Mouse (Mus musculus) liver, embryonic 11.5 days (tissue): ENCODE measurements around the gene Ccdc88c. TPM values are rescaled to one million over a fixed set of nuclear protein-coding genes. Genes with fewer than 3 reads are reported as not detected.

ENCODE experiments used
- ATAC-seq: fragments of 200-750 bp; cut with Nextera tagmentation; replicated peaks from 2 replicates; pipeline ENCODE4 v1.8.0; 2017; ENCODE audit warnings: moderate number of reproducible peaks, mild to moderate bottlenecking, moderate TSS enrichment, moderate library complexity; ENCODE audit not compliant: low FRiP score
- DNase-seq: peaks from one replicate; pipeline ENCODE4 v3.0.0-alpha.2; 2017; ENCODE audit warnings: low spot score
- H3K27ac ChIP-seq: fragments of 300-500 bp; sonication (generic); 2 replicates; pipeline ENCODE4 v1.5.1; 2014; ENCODE audit warnings: mild to moderate bottlenecking, low read depth, low read length, control low read depth
- H3K27me3 ChIP-seq: fragments of 300-500 bp; sonication (generic); replicated peaks from 2 replicates; pipeline ENCODE4 v1.6.1; 2014; ENCODE audit warnings: low read length, mixed read lengths; ENCODE audit not compliant: control insufficient read depth, insufficient read depth
- H3K36me3 ChIP-seq: fragments of 300-500 bp; sonication (generic); 2 replicates; pipeline ENCODE4 v1.6.1; 2014; ENCODE audit warnings: mild to moderate bottlenecking, low read length, moderate library complexity, mixed read lengths; ENCODE audit not compliant: control insufficient read depth, insufficient read depth
- H3K4me1 ChIP-seq: fragments of 300-500 bp; sonication (generic); replicated peaks from 2 replicates; pipeline ENCODE4 v1.6.1; 2014; ENCODE audit warnings: low read length, mixed read lengths; ENCODE audit not compliant: control insufficient read depth, insufficient read depth
- H3K4me2 ChIP-seq: fragments of 300-500 bp; sonication (generic); 2 replicates; pipeline ENCODE4 v1.6.1; 2014; ENCODE audit warnings: mild to moderate bottlenecking, control low read depth, moderate library complexity
- H3K4me3 ChIP-seq: fragments of 300-500 bp; sonication (generic); 2 replicates; pipeline ENCODE4 v1.5.1; 2014; ENCODE audit warnings: low read depth, low read length, control low read depth
- H3K9ac ChIP-seq: fragments of 300-500 bp; sonication (generic); 2 replicates; pipeline ENCODE4 v1.6.1; 2014; ENCODE audit warnings: low read depth, low read length, control low read depth
- H3K9me3 ChIP-seq: fragments of 300-500 bp; sonication (generic); 2 replicates; pipeline ENCODE4 v1.6.1; 2016; ENCODE audit warnings: low read length, inconsistent platforms, mixed read lengths; ENCODE audit not compliant: control insufficient read depth
- WGBS: fragments of 180-500 bp; shearing (Covaris S2); extraction: QIAGEN DNeasy Blood & Tissue Kit; methylation state at CpG from one replicate; pipeline ENCODE4 v1.1.7; 2014; 5-methylcytosine and 5-hydroxymethylcytosine counted together
- polyA plus RNA-seq: library from polyadenylated mRNA; unstranded; fragments of >200 nt; fragmentation: Nextera tagmentation; extraction: Ambion mirVana; gene quantifications from 2 replicates; pipeline ENCODE4 v1.2.1, GENCODE M21; 2014

Ccdc88c gene
- polyA plus RNA-seq, 1 experiment from 2014 or later: 13.3 TPM

DNA sequence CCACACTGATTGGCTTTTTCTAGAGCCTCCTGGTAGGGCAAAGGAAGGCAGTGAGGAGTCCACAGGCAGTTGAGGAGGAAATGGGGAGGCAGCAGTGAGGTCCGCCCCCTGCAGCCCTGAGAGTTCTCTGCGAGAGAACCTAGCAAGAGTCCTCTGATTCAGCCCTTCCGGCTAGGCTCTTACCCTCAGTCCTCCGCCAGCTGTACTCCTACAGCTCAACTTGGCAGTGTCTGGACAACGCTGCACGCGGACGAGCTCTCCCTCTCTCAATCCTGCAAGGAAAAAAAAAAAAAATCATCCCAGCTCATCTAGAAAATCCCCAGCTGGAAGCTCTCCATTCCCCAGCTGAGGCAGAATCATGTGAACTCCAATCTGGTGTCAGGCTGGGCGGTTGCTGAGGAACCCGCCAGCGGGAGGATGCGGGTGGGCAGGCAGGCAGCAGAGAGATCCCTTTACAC, 141.0 kb downstream of the Ccdc88c start:
- ATAC-seq: no peak

DNA sequence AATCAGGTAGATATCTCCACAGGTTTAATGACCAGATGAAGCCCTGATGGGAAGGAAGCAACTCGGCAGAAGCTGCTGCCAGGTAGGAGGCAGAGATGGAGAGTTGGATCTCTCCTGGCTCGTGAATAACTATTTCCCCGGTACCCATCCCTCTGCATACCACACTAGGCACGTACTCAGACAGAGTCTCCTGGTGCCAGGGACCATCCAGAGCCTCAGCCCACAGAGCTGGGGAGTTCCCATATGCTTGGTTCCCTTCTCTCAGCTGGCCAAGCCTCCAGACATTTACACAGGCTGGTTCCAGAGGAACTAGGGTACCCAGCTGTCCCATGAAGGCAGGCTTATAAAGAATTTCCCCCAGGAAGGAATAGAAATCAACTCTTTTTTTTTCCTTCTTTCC, 142.0 kb downstream of the Ccdc88c start:
- Histone ChIP-seq H3K9me3 (no peaks in the 10 kb centered on the region), H3K4me2 (no peak overlapping the region), H3K4me3 (no peak overlapping the region), H3K27me3 (peaks cover 5% of the 10 kb centered on the region; the same call in 1 of the 2 replicates), H3K27ac (no peak overlapping the region), H3K36me3 (no peaks in the 10 kb centered on the region), H3K9ac (no peak overlapping the region), H3K4me1 (no peaks in the 10 kb centered on the region)
- DNase-seq (no peak), ATAC-seq (no peak)
- WGBS: 80% methylated on average over 4 of the region's 4 CpGs

More for the DNA sequence above, 141.0 kb downstream of the Ccdc88c start:
- Histone ChIP-seq H3K36me3 (no peaks in the 10 kb centered on the region), H3K4me3 (no peak overlapping the region), H3K4me1 (no peaks in the 10 kb centered on the region), H3K9ac (no peak overlapping the region), H3K9me3 (no peaks in the 10 kb centered on the region), H3K27me3 (peaks cover 5% of the 10 kb centered on the region; the same call in 1 of the 2 replicates), H3K27ac (no peak overlapping the region), H3K4me2 (no peak overlapping the region)
- DNase-seq: no peak
- WGBS: 35% methylated on average over 12 of the region's 12 CpGs

DNA sequence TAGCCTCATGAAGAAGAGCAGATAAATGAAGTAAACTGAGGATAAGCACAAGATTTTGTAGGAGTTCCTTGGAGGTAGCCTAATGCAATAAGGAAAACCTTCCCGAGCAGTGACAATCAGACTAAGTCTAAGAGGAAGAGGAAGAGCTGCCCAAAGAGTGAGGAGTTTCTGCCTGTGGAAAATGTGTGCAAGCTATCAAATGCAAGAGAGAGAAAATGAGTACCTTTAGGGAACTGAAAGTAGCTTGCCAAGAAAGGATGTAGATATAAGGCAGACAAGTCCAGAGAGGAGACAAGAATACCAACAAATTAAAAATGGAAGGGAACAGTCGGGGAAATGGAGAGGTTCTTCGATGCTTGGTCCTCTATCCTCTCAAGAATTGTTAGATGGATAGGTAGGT, 143.3 kb downstream of the Ccdc88c start:
- H3K4me2 ChIP-seq: no peak overlapping the region
- peaks cover 5% of the 10 kb centered on the region; the same call in 1 of the 2 replicates for H3K27me3 ChIP-seq
- ATAC-seq: no peak
- no peak overlapping the region for H3K4me3 ChIP-seq
- no peak for DNase-seq
- no peaks in the 10 kb centered on the region for H3K36me3 ChIP-seq
- WGBS: 81% methylated on average over 3 of the region's 3 CpGs
- no peaks in the 10 kb centered on the region for H3K9me3 ChIP-seq
- H3K9ac ChIP-seq: no peak overlapping the region
- no peaks in the 10 kb centered on the region for H3K4me1 ChIP-seq
- H3K27ac ChIP-seq: no peak overlapping the region

DNA sequence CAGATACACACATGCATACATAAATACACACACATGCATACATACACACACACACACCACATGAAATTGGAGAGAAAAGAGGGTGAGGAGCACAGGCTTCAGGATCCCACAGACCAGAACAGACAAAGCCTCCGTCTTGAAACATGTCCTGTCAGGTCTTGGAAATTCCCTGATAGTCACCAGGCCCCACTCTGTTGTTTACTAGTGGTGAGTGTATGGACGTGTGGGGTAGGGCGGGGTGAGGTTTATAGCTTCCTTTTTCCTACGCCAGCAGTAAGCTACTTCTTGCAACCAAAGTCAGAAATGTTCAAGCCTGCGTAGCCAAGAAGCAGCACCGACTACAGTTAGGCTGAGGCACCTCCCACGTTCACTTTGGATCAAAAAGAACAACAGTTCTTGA, 145.7 kb downstream of the Ccdc88c start:
- no peak overlapping the region for H3K4me3 ChIP-seq
- H3K27me3 ChIP-seq: peaks cover 5% of the 10 kb centered on the region; the same call in 1 of the 2 replicates
- H3K9me3 ChIP-seq: no peaks in the 10 kb centered on the region
- WGBS: 61% methylated on average over 7 of the region's 7 CpGs
- H3K4me1 ChIP-seq: no peaks in the 10 kb centered on the region
- no peak overlapping the region for H3K4me2 ChIP-seq
- no peak overlapping the region for H3K27ac ChIP-seq
- DNase-seq (no peak), ATAC-seq (no peak)
- no peaks in the 10 kb centered on the region for H3K36me3 ChIP-seq
- H3K9ac ChIP-seq: no peak overlapping the region

DNA sequence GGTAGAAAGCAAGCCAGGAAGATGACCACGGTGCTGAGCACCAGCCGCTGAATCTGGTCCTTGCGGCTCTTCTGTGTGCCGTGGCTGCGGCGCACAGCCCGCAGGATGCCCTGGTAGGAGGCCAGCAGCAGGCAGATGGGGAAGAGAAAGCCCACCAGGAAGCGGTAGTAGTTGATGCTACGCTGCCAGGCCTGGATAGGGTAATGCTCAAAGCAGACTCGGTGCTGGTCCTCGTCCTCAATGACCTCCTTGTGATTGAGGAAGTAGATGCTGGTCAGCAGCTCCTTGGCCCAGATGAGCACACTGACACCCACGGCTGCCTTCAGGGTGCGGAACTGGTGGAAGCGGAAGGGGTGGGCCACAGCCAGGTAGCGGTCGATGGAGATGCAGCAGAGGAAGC, 150.3 kb downstream of the Ccdc88c start:
- ATAC-seq (no peak), DNase-seq (no peak)
- 84% methylated on average over 16 of the region's 16 CpGs for WGBS
- Histone ChIP-seq H3K9ac (no peak overlapping the region), H3K4me3 (no peak overlapping the region), H3K4me2 (no peak overlapping the region), H3K4me1 (no peaks in the 10 kb centered on the region), H3K9me3 (no peaks in the 10 kb centered on the region), H3K36me3 (no peaks in the 10 kb centered on the region), H3K27ac (no peak overlapping the region), H3K27me3 (no peaks in the 10 kb centered on the region)

DNA sequence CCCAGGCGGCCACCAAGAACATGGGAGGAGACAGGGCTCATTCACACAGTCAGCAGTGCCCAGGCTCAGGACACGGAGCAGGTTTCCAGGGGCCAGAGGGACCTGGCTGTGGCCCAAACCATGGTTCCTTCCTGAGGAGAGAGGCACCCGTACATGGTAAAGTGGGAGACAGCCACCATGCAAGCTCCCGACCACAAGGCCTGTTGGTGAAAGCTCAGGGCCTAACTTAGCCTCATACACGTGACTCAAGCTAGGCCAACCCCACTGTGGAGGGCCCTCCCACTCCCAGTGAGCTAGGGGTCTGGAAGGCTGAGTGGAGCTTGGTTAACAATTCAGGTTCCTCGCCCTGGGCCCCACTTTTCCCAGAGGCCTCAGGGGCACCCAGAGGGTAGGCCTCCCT, 150.9 kb downstream of the Ccdc88c start:
- H3K36me3 ChIP-seq: no peaks in the 10 kb centered on the region
- no peak for ATAC-seq
- no peaks in the 10 kb centered on the region for H3K4me1 ChIP-seq
- no peaks in the 10 kb centered on the region for H3K9me3 ChIP-seq
- no peak overlapping the region for H3K27ac ChIP-seq
- no peak for DNase-seq
- no peak overlapping the region for H3K9ac ChIP-seq
- no peak overlapping the region for H3K4me2 ChIP-seq
- no peak overlapping the region for H3K4me3 ChIP-seq
- 75% methylated on average over 6 of the region's 6 CpGs for WGBS
- no peaks in the 10 kb centered on the region for H3K27me3 ChIP-seq

DNA sequence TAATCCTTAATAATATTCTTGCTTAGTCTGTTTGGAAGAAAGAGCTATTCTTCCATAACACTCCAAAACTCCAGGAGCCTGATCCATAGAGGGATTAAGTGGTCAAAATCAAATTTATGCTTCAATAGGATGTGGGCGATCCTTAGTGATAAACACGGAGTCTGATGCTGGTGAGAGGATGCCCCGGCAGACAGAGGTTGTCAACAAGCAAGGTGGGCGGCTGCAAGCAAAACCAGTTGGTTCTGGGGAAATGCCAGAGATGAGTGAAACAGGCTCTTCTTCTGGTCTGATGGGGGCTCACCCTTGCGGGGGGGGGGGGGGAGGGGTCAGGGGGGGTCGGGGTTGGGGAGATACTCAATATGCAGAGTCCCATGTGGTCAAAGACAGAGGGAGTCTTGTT, 152.9 kb downstream of the Ccdc88c start:
- WGBS: 75% methylated on average over 6 of the region's 6 CpGs
- ATAC-seq (no peak), DNase-seq (no peak)
- no peak overlapping the region for H3K27ac ChIP-seq
- no peak overlapping the region for H3K9ac ChIP-seq
- H3K4me3 ChIP-seq: no peak overlapping the region
- no peaks in the 10 kb centered on the region for H3K9me3 ChIP-seq
- no peaks in the 10 kb centered on the region for H3K36me3 ChIP-seq
- H3K4me1 ChIP-seq: no peaks in the 10 kb centered on the region
- no peaks in the 10 kb centered on the region for H3K27me3 ChIP-seq
- no peak overlapping the region for H3K4me2 ChIP-seq

DNA sequence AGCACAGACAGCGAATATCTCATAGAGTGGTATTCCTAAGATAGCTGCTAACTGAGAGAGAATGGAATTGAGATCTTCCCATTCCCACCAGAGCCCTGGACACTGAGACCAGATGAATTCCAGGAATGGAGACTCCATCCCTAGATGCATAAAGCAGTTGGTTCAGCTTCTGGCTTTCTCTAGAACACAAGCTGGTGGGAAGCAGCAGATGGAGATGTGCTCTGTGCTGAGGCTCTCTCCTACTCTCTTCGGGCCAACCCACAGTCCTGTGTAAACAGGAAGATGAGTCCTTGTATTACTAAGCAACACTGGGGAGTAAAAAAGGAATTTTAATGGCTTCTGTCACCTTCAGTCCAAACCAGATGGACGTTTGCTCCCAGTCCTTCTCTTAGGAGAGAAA, 153.3 kb downstream of the Ccdc88c start:
- Histone ChIP-seq H3K4me3 (no peak overlapping the region), H3K36me3 (no peaks in the 10 kb centered on the region), H3K9me3 (no peaks in the 10 kb centered on the region), H3K4me1 (no peaks in the 10 kb centered on the region), H3K9ac (no peak overlapping the region), H3K4me2 (no peak overlapping the region), H3K27me3 (no peaks in the 10 kb centered on the region), H3K27ac (no peak overlapping the region)
- ATAC-seq: no peak
- no peak for DNase-seq
- WGBS: 60% methylated on average over 3 of the region's 3 CpGs

DNA sequence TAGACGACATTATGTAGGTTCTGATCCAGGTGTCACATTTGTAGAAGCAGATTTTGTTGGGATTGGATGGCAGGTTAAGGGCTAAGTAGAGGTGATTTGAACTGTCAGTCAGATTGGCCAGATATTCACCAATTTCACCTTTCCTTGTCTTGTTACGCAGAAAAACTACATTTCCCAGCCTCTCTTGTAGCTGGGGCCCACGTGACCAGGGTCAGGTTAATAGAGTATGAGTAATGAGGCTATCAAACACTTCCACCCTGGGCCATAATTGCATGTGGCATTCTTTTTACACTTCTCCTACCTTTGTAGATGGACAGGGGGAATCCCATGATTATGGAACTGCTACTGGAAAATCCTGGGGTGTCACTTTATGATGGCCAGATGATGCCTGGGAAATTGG, 155.2 kb downstream of the Ccdc88c start:
- Histone ChIP-seq H3K9ac (no peak overlapping the region), H3K27me3 (no peaks in the 10 kb centered on the region), H3K27ac (no peak overlapping the region), H3K4me1 (no peaks in the 10 kb centered on the region), H3K36me3 (no peaks in the 10 kb centered on the region), H3K4me2 (no peak overlapping the region), H3K4me3 (no peak overlapping the region), H3K9me3 (no peaks in the 10 kb centered on the region)
- DNase-seq (no peak), ATAC-seq (no peak)
- WGBS: 66% methylated on average over 3 of the region's 3 CpGs
